Mouse (Mus musculus) right cerebral cortex, adult 18-20 months (tissue): ENCODE data around the gene 6430531B16Rik.

Experiments used
- DNase-seq: peaks from one replicate; pipeline ENCODE4 v3.0.0; 2022; ENCODE audit warnings: mixed read lengths

Gene 6430531B16Rik

GRCm38 (mm10) chr7:139937138-139937537, 41.4 kb downstream of the 6430531B16Rik start:
- no peak for DNase-seq

GRCm38 (mm10) chr7:139936705-139937104, 41.9 kb downstream of the 6430531B16Rik start:
- DNase-seq = no peak

- DNase-seq = no peak
Observed at GRCm38 (mm10) chr7:139930732-139931131, 47.8 kb downstream of the 6430531B16Rik start.
